Mouse (Mus musculus): ENCODE measurements around the gene Rnf181. TPM values are rescaled to one million over a fixed set of nuclear protein-coding genes. Genes with fewer than 3 reads are reported as not detected.

The Rnf181 gene
- 106 and 111 TPM in 2 replicates for polyA plus RNA-seq (2016; fragmentation: Nextera tagmentation; extraction: Ambion mirVana)

DNA sequence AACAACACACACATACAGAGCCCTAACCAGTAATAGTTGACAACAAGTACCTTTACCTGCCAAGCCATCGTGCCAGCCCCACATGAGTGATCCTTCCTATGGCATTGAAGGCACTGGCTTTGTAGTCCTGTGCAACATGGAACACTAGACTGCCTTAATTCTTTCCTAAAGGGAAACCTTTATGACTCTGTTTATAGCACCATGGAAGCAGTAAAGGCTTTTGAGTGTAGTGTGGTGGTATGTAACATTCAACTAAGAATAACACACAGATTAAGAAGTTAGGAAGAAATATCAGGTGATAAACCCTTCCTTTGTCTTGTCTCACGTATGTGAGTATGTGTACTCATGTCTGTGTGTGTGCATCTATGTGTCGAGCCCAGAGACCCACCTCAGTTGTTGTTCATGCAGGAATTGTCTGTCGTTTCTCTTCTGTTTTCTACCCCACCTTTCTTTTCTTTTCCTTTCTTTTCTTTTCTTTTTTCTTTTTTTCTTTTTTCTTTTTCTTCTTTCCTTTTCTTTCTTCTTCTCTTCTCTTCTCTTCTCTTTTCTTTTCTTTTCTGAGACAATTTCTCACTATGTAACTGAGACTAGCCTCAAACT lies at the start of gene Rnf181:
Gene Rnf181 (minus strand): TSS at position 113 of the 600 bp plus-strand sequence.
- Histone ChIP-seq H3K27me3 (ENCODE audit: low read depth, poor library complexity, severe bottlenecking) (no peaks in the 10 kb centered on the region), H3K27ac (replicated peaks) (no peak within 1 kb of the TSS), H3K4me3 (no peak within 1 kb of the TSS), H3K4me1 (peaks cover 20% of the 10 kb centered on the region), H3K9me3 (replicated peaks) (no peaks in the 10 kb centered on the region), H3K36me3 (no peaks in the 10 kb centered on the region)
- DNase-seq (ENCODE audit: low spot score): no peak
- WGBS: 77% methylated on average over 4 of the region's 4 CpGs

- no peak for DNase-seq (ENCODE audit: low spot score)
- no peak overlapping the region for H3K27ac ChIP-seq (replicated peaks)
- no peak overlapping the region for H3K4me3 ChIP-seq
- no peaks in the 10 kb centered on the region for H3K27me3 ChIP-seq (ENCODE audit: low read depth, poor library complexity, severe bottlenecking)
- H3K9me3 ChIP-seq (replicated peaks): no peaks in the 10 kb centered on the region
- H3K36me3 ChIP-seq: peaks cover 33% of the 10 kb centered on the region
- 89% methylated on average over 7 of the region's 7 CpGs for WGBS
- H3K4me1 ChIP-seq: peaks cover 17% of the 10 kb centered on the region
Observed at GRCm38 (mm10) chr6:72415964-72416772, 49.4 kb upstream of the Rnf181 start.

DNA sequence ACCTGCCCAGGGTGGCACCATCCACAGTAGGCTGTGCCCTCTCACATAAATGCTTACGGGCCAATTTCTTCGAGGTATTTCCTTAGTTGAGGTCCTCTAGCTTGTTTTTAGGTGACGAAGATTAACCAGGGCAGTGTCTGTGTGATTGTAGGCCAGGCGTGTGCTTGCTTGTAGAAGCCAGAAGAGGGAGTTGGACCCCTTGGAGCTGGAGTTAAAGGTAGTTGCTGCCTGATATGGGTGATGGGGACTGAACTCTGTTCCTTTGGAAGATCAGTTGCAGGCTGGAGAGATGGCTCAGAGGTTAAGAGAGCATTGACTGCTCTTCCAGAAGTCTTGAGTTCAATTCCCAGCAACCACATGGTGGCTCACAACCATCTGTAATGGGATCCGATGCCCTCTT lies 48.4 kb upstream of the Rnf181 start:
- H3K9me3 ChIP-seq (replicated peaks): no peaks in the 10 kb centered on the region
- peak overlapping the region; percentile 93 for H3K4me3 ChIP-seq
- peaks cover 17% of the 10 kb centered on the region for H3K4me1 ChIP-seq
- no peaks in the 10 kb centered on the region for H3K27me3 ChIP-seq (ENCODE audit: low read depth, poor library complexity, severe bottlenecking)
- no peak for DNase-seq (ENCODE audit: low spot score)
- WGBS: 87% methylated on average over 5 of the region's 5 CpGs
- peaks cover 24% of the 10 kb centered on the region for H3K36me3 ChIP-seq
- no peak overlapping the region for H3K27ac ChIP-seq (replicated peaks)

GRCm38 (mm10) chr6:72414076-72414756 lies 47.5 kb upstream of the Rnf181 start, which contains the start of gene Ggcx:
Gene Ggcx (plus strand): TSS chr6:72414308.
- Histone ChIP-seq H3K9me3 (replicated peaks) (no peaks in the 10 kb centered on the region), H3K27me3 (ENCODE audit: low read depth, poor library complexity, severe bottlenecking) (no peaks in the 10 kb centered on the region), H3K4me1 (peaks cover 17% of the 10 kb centered on the region), H3K27ac (replicated peaks) (peak within 1 kb of the TSS; percentile 88), H3K4me3 (peak within 1 kb of the TSS; percentile 93), H3K36me3 (peaks cover 17% of the 10 kb centered on the region)
- WGBS: 2% methylated on average over 33 of the region's 33 CpGs
- DNase-seq (ENCODE audit: low spot score): peak; percentile 95

DNA sequence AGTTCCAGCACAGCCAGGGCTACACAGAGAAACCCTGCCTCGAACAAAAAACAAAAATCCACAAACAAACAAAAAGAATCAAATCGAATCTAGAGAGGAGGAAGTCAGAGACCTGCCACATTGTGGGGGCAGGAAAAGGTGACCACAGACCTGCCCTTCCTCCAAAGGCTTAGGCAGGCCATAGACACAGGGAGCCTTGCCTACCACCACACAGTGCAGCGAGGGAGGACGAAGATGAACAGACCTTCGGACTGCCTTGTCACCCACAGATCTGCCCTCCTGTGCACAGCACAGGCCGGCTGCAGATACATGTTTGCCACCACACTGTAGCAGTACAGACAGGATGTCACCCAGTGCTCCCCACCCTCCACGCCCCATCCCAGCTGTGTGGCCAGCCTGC lies 43.8 kb upstream of the Rnf181 start:
- H3K27ac ChIP-seq (replicated peaks): no peak overlapping the region
- H3K27me3 ChIP-seq (ENCODE audit: low read depth, poor library complexity, severe bottlenecking): no peaks in the 10 kb centered on the region
- no peaks in the 10 kb centered on the region for H3K36me3 ChIP-seq
- WGBS: 86% methylated on average over 7 of the region's 7 CpGs
- H3K4me3 ChIP-seq: no peak overlapping the region
- no peaks in the 10 kb centered on the region for H3K9me3 ChIP-seq (replicated peaks)
- DNase-seq (ENCODE audit: low spot score): no peak
- H3K4me1 ChIP-seq: peaks cover 17% of the 10 kb centered on the region

- no peaks in the 10 kb centered on the region for H3K27me3 ChIP-seq (ENCODE audit: low read depth, poor library complexity, severe bottlenecking)
- no peaks in the 10 kb centered on the region for H3K36me3 ChIP-seq
- H3K27ac ChIP-seq (replicated peaks): no peak overlapping the region
- 23% methylated on average over 1 of the region's 1 CpGs for WGBS
- H3K4me1 ChIP-seq: peaks cover 14% of the 10 kb centered on the region
- no peaks in the 10 kb centered on the region for H3K9me3 ChIP-seq (replicated peaks)
- H3K4me3 ChIP-seq: no peak overlapping the region
- DNase-seq (ENCODE audit: low spot score): no peak
Observed at GRCm38 (mm10) chr6:72410003-72410402, 43.2 kb upstream of the Rnf181 start.

DNA sequence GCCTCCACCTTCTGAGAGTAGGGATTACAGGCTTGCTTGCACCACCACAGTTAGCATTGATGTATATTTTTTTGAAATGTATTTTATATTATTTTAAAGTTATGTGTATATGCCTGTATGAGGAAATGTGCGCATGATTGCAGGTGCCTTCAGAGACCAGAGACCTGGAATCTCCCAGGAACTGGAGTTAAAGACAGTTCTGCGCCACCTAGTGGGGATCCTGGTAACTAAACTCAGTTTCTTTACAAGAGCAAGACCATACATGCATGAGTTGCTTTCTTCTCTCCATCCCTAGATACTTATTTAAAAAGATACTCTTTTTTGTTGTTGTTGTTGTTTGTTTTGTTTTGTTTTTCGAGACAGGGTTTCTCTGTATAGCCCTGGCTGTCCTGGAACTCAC lies 42.8 kb upstream of the Rnf181 start:
- Histone ChIP-seq H3K4me3 (no peak overlapping the region), H3K9me3 (replicated peaks) (no peaks in the 10 kb centered on the region), H3K36me3 (no peaks in the 10 kb centered on the region), H3K27ac (replicated peaks) (no peak overlapping the region), H3K27me3 (ENCODE audit: low read depth, poor library complexity, severe bottlenecking) (no peaks in the 10 kb centered on the region), H3K4me1 (peaks cover 10% of the 10 kb centered on the region)
- DNase-seq (ENCODE audit: low spot score): peak; percentile 62
- WGBS: 23% methylated on average over 3 of the region's 3 CpGs

DNA sequence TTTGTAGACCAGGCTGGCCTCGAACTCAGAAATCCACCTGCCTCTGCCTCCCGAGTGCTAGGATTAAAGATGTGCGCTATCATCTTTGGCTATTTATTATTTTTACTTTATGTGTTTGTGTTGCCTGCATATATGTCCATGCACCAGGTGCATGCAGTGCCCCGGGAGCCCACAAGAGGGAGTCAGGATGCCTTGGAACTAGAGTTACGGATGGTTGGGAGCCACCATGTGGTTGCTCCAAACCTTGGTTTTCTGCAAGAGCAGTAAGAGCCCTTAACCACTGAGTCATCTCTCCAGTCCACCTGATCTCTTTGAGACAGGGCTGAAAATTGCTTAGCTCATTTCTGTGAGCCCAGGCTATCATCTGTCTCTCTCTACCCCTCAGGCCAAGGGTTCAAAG lies 40.4 kb upstream of the Rnf181 start:
- H3K4me3 ChIP-seq: no peak overlapping the region
- H3K27me3 ChIP-seq (ENCODE audit: low read depth, poor library complexity, severe bottlenecking): no peaks in the 10 kb centered on the region
- DNase-seq (ENCODE audit: low spot score): peak; percentile 87
- H3K36me3 ChIP-seq: no peaks in the 10 kb centered on the region
- no peaks in the 10 kb centered on the region for H3K9me3 ChIP-seq (replicated peaks)
- WGBS: 2% methylated on average over 5 of the region's 5 CpGs
- no peak overlapping the region for H3K27ac ChIP-seq (replicated peaks)
- H3K4me1 ChIP-seq: no peaks in the 10 kb centered on the region

DNA sequence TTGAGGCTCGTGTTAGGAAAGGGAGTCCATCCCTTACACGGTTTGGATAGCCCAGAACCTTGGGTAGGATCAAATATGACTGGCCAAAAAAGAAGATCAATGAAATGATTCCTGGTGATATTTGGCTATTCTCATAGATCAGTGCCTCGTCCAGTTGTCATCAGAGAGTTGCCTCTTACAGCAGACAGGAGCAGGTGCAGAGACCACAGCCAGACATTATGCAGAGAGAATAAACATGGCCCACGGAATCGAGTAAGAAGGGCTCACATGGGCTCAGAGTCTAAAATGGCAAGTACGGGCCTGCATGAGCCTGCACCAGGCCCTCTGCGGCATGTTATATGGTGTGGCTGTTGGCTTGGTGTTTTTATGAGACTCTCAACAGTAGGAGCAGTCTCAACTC lies 38.6 kb upstream of the Rnf181 start:
- Histone ChIP-seq H3K27ac (replicated peaks) (no peak overlapping the region), H3K4me3 (no peak overlapping the region), H3K9me3 (replicated peaks) (no peaks in the 10 kb centered on the region), H3K36me3 (no peaks in the 10 kb centered on the region), H3K27me3 (ENCODE audit: low read depth, poor library complexity, severe bottlenecking) (no peaks in the 10 kb centered on the region), H3K4me1 (no peaks in the 10 kb centered on the region)
- no peak for DNase-seq (ENCODE audit: low spot score)
- 84% methylated on average over 7 of the region's 7 CpGs for WGBS

DNA sequence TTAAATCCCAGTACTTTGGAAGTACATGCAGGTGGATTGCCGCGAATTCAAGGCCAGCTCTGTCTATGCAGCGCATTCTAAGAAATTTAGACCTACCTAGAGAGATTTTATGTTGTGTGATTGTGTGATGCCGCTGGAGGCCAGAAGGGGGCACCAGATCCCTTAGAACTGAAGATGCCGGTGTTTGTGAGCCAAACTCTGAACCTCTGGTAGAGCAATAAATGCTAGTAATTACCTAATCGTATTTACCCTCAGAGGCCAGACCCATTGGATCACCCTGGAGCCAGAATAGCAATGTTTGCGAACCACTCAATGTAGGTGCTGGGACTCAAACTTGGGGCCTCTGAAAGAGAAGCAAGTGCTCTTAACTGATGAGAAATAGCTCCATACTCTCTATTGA lies 35.1 kb upstream of the Rnf181 start:
- H3K4me3 ChIP-seq: no peak overlapping the region
- H3K36me3 ChIP-seq: no peaks in the 10 kb centered on the region
- H3K27me3 ChIP-seq (ENCODE audit: low read depth, poor library complexity, severe bottlenecking): no peaks in the 10 kb centered on the region; the same call in 1 of the 2 replicates
- H3K9me3 ChIP-seq (replicated peaks): no peaks in the 10 kb centered on the region
- no peak overlapping the region for H3K27ac ChIP-seq (replicated peaks)
- peaks cover 3% of the 10 kb centered on the region; the same call in 1 of the 2 replicates for H3K4me1 ChIP-seq
- 24% methylated on average over 7 of the region's 7 CpGs for WGBS
- DNase-seq (ENCODE audit: low spot score): peak; percentile 68

DNA sequence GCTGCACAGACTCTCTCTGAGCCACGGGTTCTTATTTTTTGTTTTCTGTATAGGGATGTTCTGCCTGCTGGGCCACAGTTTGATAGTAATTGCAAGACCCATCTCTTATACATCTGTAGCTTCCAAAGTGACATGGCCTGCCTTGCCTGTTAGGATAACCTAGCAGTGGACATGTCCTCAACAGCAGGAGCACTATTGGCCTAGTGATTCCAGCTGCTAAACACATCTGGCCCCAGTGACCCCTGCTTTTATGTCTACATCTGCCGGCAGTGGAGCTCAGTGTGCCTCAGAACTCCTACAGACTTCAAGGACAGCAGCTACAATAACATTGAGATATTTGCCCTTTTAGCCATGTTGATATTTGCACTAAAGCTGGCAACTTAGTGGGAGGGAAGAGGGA lies 33.2 kb upstream of the Rnf181 start:
- DNase-seq (ENCODE audit: low spot score): peak; percentile 39
- H3K27ac ChIP-seq (replicated peaks): no peak overlapping the region
- WGBS: 46% methylated on average over 2 of the region's 2 CpGs
- no peak overlapping the region for H3K4me3 ChIP-seq
- no peaks in the 10 kb centered on the region for H3K36me3 ChIP-seq
- H3K9me3 ChIP-seq (replicated peaks): no peaks in the 10 kb centered on the region
- H3K4me1 ChIP-seq: peaks cover 3% of the 10 kb centered on the region; the same call in 1 of the 2 replicates
- peaks cover 4% of the 10 kb centered on the region; the same call in 1 of the 2 replicates for H3K27me3 ChIP-seq (ENCODE audit: low read depth, poor library complexity, severe bottlenecking)

GRCm38 (mm10) chr6:72396837-72397251 lies 30.1 kb upstream of the Rnf181 start:
- Histone ChIP-seq H3K4me1 (peaks cover 6% of the 10 kb centered on the region; the same call in 1 of the 2 replicates), H3K27me3 (ENCODE audit: low read depth, poor library complexity, severe bottlenecking) (peaks cover 4% of the 10 kb centered on the region; the same call in 1 of the 2 replicates), H3K9me3 (replicated peaks) (no peaks in the 10 kb centered on the region), H3K4me3 (no peak overlapping the region), H3K36me3 (no peaks in the 10 kb centered on the region), H3K27ac (replicated peaks) (no peak overlapping the region)
- no peak for DNase-seq (ENCODE audit: low spot score)
- 83% methylated on average over 10 of the region's 10 CpGs for WGBS

All from midbrain, embryonic 10.5 days (tissue).